Comparison of ENCODE assay signal across 33 mouse cellular contexts in genomic region chr7:42680081-42680480, GRCm38 (mm10). TPM values are rescaled to one million over a fixed set of nuclear protein-coding genes. Genes with fewer than 3 reads are reported as not detected.
"Had no signal": no experiment of that assay in that cellular context is flagged by ENCODE, and none has a peak within 500 bp of the region (broad histone marks: within the 10 kb centered on the region; RNA-seq: fewer than 3 reads in every experiment).

No protein-coding gene starts in this region.

RNA-seq across cellular contexts. Expression of gene Zfp975, which starts 12.5 kb away (rescaled TPM):
- polyA plus RNA-seq: erythroblast, embryonic 14.5 days had no signal

RNA-seq across cellular contexts. Expression of gene Gm17067, which starts 46.7 kb away (rescaled TPM):
- total RNA-seq: common myeloid progenitor, adult 5-6 weeks; forebrain, postnatal 0 days; gastrocnemius, adult 18-20 months; gastrocnemius, adult 2 months; gastrocnemius, adult 8-10 months; gastrocnemius, postnatal 10 days; gastrocnemius, postnatal 14 days; gastrocnemius, postnatal 25 days; gastrocnemius, postnatal 36 days; gastrocnemius, postnatal 4 days; granulocyte monocyte progenitor cell, adult 5-6 weeks; heart, adult 18-20 months; heart, adult 2 months; heart, adult 8-10 months had no signal
- polyA plus RNA-seq: cortical plate, adult 2 months; embryonic facial prominence, embryonic 10.5 days; embryonic facial prominence, embryonic 11.5 days; embryonic facial prominence, embryonic 12.5 days; embryonic facial prominence, embryonic 13.5 days; embryonic facial prominence, embryonic 14.5 days; embryonic facial prominence, embryonic 15.5 days; erythroblast, embryonic 14.5 days; forebrain, embryonic 10.5 days; forebrain, embryonic 11.5 days; forebrain, embryonic 12.5 days; forebrain, embryonic 13.5 days; forebrain, embryonic 14.5 days; forebrain, embryonic 15.5 days; forebrain, embryonic 16.5 days; forebrain, postnatal 0 days; frontal cortex, adult 2 months; gonadal fat pad, adult 2 months; heart, adult 2 months; heart, embryonic 10.5 days; heart, embryonic 11.5 days had no signal
